Mouse (Mus musculus): ENCODE data around the gene Tdrkh. TPM values are rescaled to one million over a fixed set of nuclear protein-coding genes. Genes with fewer than 3 reads are reported as not detected.
A peak's percentile ranks its signal among the peaks of the same experiment; 100 is the strongest.

Gene Tdrkh
- polyA plus RNA-seq, 1 experiment: 2.6 TPM

GRCm38 (mm10) chr3:94386671-94387070, 26.4 kb upstream of the Tdrkh start:
- peak overlapping the region; percentile 98 for H3K27ac ChIP-seq (ENCODE audit: control insufficient read depth, insufficient read depth, low read length)
- peak; percentile 78 for DNase-seq
- H3K4me3 ChIP-seq (ENCODE audit: control insufficient read depth, insufficient read depth, low read length): no peak overlapping the region
- 4% methylated on average over 4 of the region's 4 CpGs for WGBS
- H3K27me3 ChIP-seq (ENCODE audit: control insufficient read depth, insufficient read depth, low read length): no peaks in the 10 kb centered on the region
- H3K4me1 ChIP-seq (replicated peaks; ENCODE audit: control insufficient read depth, insufficient read depth, low read length): peaks cover 74% of the 10 kb centered on the region
- TF ChIP-seq CTCF (IDR thresholded peaks at IDR 0.05; ENCODE audit: borderline replicate concordance, control insufficient read depth, extremely low read depth, insufficient read depth, low read length, poor library complexity): no peak
- TF ChIP-seq POLR2A (IDR thresholded peaks at IDR 0.05; ENCODE audit: control insufficient read depth, extremely low read depth, insufficient read depth, low read length, poor library complexity): no peak
- H3K36me3 ChIP-seq (ENCODE audit: control insufficient read depth, insufficient read depth, low read length): peaks cover 44% of the 10 kb centered on the region

DNA sequence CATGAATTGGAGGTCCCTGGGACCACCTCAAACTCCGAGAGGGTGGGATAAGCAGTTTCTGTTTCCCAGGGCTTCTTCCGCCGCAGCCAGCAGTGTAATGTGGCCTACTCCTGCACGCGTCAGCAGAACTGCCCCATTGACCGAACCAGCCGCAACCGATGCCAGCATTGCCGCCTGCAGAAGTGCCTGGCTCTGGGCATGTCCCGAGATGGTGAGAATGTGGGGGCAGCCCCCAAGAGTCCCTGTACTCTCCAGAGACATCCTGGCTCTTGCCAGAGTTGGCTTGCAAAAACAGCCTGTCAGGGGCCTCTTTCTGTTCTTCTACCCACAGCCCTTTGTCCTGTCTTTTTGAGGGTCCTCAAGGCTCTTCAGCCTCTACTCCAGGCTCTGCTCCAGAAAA, 25.7 kb upstream of the Tdrkh start:
- 86% methylated on average over 10 of the region's 10 CpGs for WGBS
- no peak for TF ChIP-seq POLR2A (IDR thresholded peaks at IDR 0.05; ENCODE audit: control insufficient read depth, extremely low read depth, insufficient read depth, low read length, poor library complexity)
- TF ChIP-seq CTCF (IDR thresholded peaks at IDR 0.05; ENCODE audit: borderline replicate concordance, control insufficient read depth, extremely low read depth, insufficient read depth, low read length, poor library complexity): no peak
- H3K36me3 ChIP-seq (ENCODE audit: control insufficient read depth, insufficient read depth, low read length): peaks cover 51% of the 10 kb centered on the region

GRCm38 (mm10) chr3:94388047-94388446, 25.0 kb upstream of the Tdrkh start:
- H3K27me3 ChIP-seq (ENCODE audit: control insufficient read depth, insufficient read depth, low read length): no peaks in the 10 kb centered on the region
- H3K27ac ChIP-seq (ENCODE audit: control insufficient read depth, insufficient read depth, low read length): peak overlapping the region; percentile 98
- H3K4me1 ChIP-seq (replicated peaks; ENCODE audit: control insufficient read depth, insufficient read depth, low read length): peaks cover 68% of the 10 kb centered on the region
- WGBS: 5% methylated on average over 5 of the region's 5 CpGs
- peak; percentile 90 for DNase-seq
- TF ChIP-seq CTCF (IDR thresholded peaks at IDR 0.05; ENCODE audit: borderline replicate concordance, control insufficient read depth, extremely low read depth, insufficient read depth, low read length, poor library complexity) (no peak), POLR2A (IDR thresholded peaks at IDR 0.05; ENCODE audit: control insufficient read depth, extremely low read depth, insufficient read depth, low read length, poor library complexity) (peak; percentile 71; the same call in 1 of the 2 replicates)
- peaks cover 58% of the 10 kb centered on the region for H3K36me3 ChIP-seq (ENCODE audit: control insufficient read depth, insufficient read depth, low read length)
- H3K4me3 ChIP-seq (ENCODE audit: control insufficient read depth, insufficient read depth, low read length): peak overlapping the region; percentile 42

More for the DNA sequence above, 25.7 kb upstream of the Tdrkh start:
- Histone ChIP-seq H3K4me1 (replicated peaks; ENCODE audit: control insufficient read depth, insufficient read depth, low read length) (peaks cover 68% of the 10 kb centered on the region), H3K27ac (ENCODE audit: control insufficient read depth, insufficient read depth, low read length) (peak overlapping the region; percentile 98), H3K4me3 (ENCODE audit: control insufficient read depth, insufficient read depth, low read length) (peak overlapping the region; percentile 4; the same call in 1 of the 2 replicates), H3K27me3 (ENCODE audit: control insufficient read depth, insufficient read depth, low read length) (no peaks in the 10 kb centered on the region)
- no peak for DNase-seq

- DNase-seq: no peak
- TF ChIP-seq CTCF (IDR thresholded peaks at IDR 0.05; ENCODE audit: borderline replicate concordance, control insufficient read depth, extremely low read depth, insufficient read depth, low read length, poor library complexity): no peak
- no peak for TF ChIP-seq POLR2A (IDR thresholded peaks at IDR 0.05; ENCODE audit: control insufficient read depth, extremely low read depth, insufficient read depth, low read length, poor library complexity)
- peak overlapping the region; percentile 96 for H3K27ac ChIP-seq (ENCODE audit: control insufficient read depth, insufficient read depth, low read length)
Measured at GRCm38 (mm10) chr3:94389420-94389819, 23.7 kb upstream of the Tdrkh start.

GRCm38 (mm10) chr3:94391001-94391400, 22.1 kb upstream of the Tdrkh start:
- no peak overlapping the region for H3K4me3 ChIP-seq (ENCODE audit: control insufficient read depth, insufficient read depth, low read length)
- WGBS: 96% methylated on average over 5 of the region's 5 CpGs
- peaks cover 42% of the 10 kb centered on the region for H3K4me1 ChIP-seq (replicated peaks; ENCODE audit: control insufficient read depth, insufficient read depth, low read length)
- H3K27ac ChIP-seq (ENCODE audit: control insufficient read depth, insufficient read depth, low read length): no peak overlapping the region
- H3K27me3 ChIP-seq (ENCODE audit: control insufficient read depth, insufficient read depth, low read length): no peaks in the 10 kb centered on the region
- no peak for TF ChIP-seq POLR2A (IDR thresholded peaks at IDR 0.05; ENCODE audit: control insufficient read depth, extremely low read depth, insufficient read depth, low read length, poor library complexity)
- no peak for TF ChIP-seq CTCF (IDR thresholded peaks at IDR 0.05; ENCODE audit: borderline replicate concordance, control insufficient read depth, extremely low read depth, insufficient read depth, low read length, poor library complexity)
- peaks cover 71% of the 10 kb centered on the region for H3K36me3 ChIP-seq (ENCODE audit: control insufficient read depth, insufficient read depth, low read length)
- DNase-seq: no peak

More at GRCm38 (mm10) chr3:94389420-94389819, 23.7 kb upstream of the Tdrkh start:
- H3K4me3 ChIP-seq (ENCODE audit: control insufficient read depth, insufficient read depth, low read length): peak overlapping the region; percentile 10; the same call in 1 of the 2 replicates
- WGBS: 88% methylated on average over 16 of the region's 16 CpGs
- H3K36me3 ChIP-seq (ENCODE audit: control insufficient read depth, insufficient read depth, low read length): peaks cover 69% of the 10 kb centered on the region
- peaks cover 54% of the 10 kb centered on the region for H3K4me1 ChIP-seq (replicated peaks; ENCODE audit: control insufficient read depth, insufficient read depth, low read length)
- H3K27me3 ChIP-seq (ENCODE audit: control insufficient read depth, insufficient read depth, low read length): no peaks in the 10 kb centered on the region

DNA sequence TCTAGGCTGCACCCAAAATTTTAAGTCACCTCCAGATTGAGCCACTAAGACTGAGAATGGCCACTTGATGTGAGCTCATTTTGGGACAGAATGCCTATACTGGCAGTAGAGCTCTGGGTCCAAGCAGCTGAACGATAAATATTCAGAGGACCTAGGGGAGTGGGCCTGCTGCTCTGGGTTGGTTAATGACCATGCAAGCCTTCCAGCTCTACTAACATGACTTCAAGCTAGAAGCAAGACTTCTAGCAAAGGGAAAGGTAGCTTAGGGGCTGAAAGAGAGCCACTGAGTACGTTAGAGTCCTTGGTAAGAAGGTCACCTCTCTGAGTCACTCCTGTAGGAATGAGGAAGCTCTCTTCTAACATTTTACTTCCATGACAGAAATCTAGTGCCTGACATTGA, 20.9 kb upstream of the Tdrkh start:
- peaks cover 37% of the 10 kb centered on the region for H3K4me1 ChIP-seq (replicated peaks; ENCODE audit: control insufficient read depth, insufficient read depth, low read length)
- no peaks in the 10 kb centered on the region for H3K27me3 ChIP-seq (ENCODE audit: control insufficient read depth, insufficient read depth, low read length)
- WGBS: 95% methylated on average over 2 of the region's 2 CpGs
- no peak for DNase-seq
- H3K27ac ChIP-seq (ENCODE audit: control insufficient read depth, insufficient read depth, low read length): no peak overlapping the region
- H3K4me3 ChIP-seq (ENCODE audit: control insufficient read depth, insufficient read depth, low read length): no peak overlapping the region
- TF ChIP-seq POLR2A (IDR thresholded peaks at IDR 0.05; ENCODE audit: control insufficient read depth, extremely low read depth, insufficient read depth, low read length, poor library complexity) (no peak), CTCF (IDR thresholded peaks at IDR 0.05; ENCODE audit: borderline replicate concordance, control insufficient read depth, extremely low read depth, insufficient read depth, low read length, poor library complexity) (no peak)
- H3K36me3 ChIP-seq (ENCODE audit: control insufficient read depth, insufficient read depth, low read length): peaks cover 81% of the 10 kb centered on the region

DNA sequence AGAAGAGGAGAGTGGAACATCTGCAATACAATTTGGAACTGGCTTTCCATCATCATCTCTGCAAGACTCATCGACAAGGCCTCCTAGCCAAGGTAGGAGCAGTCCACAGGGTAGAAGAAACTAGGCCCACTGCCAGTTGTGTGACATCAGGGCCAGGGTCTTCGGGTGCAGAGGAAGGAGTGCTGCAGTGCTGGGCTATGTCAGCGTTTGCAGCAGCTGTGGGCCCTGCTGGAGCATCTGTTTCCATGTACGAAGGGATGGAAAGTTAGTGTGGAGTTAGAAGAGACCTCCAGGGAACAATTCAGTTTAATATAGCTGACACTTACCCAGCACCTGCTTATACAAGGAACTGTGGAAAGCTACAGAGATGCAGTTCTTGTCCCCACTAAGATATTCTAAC, 20.0 kb upstream of the Tdrkh start:
- WGBS: 90% methylated on average over 4 of the region's 4 CpGs
- Histone ChIP-seq H3K4me3 (ENCODE audit: control insufficient read depth, insufficient read depth, low read length) (no peak overlapping the region), H3K27me3 (ENCODE audit: control insufficient read depth, insufficient read depth, low read length) (no peaks in the 10 kb centered on the region), H3K36me3 (ENCODE audit: control insufficient read depth, insufficient read depth, low read length) (peaks cover 84% of the 10 kb centered on the region), H3K27ac (ENCODE audit: control insufficient read depth, insufficient read depth, low read length) (no peak overlapping the region), H3K4me1 (replicated peaks; ENCODE audit: control insufficient read depth, insufficient read depth, low read length) (peaks cover 34% of the 10 kb centered on the region)
- DNase-seq: peak; percentile 0
- TF ChIP-seq CTCF (IDR thresholded peaks at IDR 0.05; ENCODE audit: borderline replicate concordance, control insufficient read depth, extremely low read depth, insufficient read depth, low read length, poor library complexity) (no peak), POLR2A (IDR thresholded peaks at IDR 0.05; ENCODE audit: control insufficient read depth, extremely low read depth, insufficient read depth, low read length, poor library complexity) (no peak)
